Mouse (Mus musculus) embryonic facial prominence, embryonic 13.5 days (tissue): ENCODE measurements around the gene Cap2. TPM values are rescaled to one million over a fixed set of nuclear protein-coding genes. Genes with fewer than 3 reads are reported as not detected.

Experiments used
- ATAC-seq: fragments of 200-750 bp; cut with Nextera tagmentation; 2 replicates; pipeline ENCODE4 v1.8.0; 2017; ENCODE audit warnings: low read depth; ENCODE audit not compliant: insufficient number of reproducible peaks, insufficient read depth, low FRiP score, low TSS enrichment
- H3K27ac ChIP-seq: fragments of 300-500 bp; sonication (generic); 2 replicates; pipeline ENCODE4 v1.5.1; 2015; ENCODE audit warnings: moderate library complexity, mild to moderate bottlenecking, inconsistent platforms
- H3K27me3 ChIP-seq: fragments of 300-500 bp; sonication (generic); 2 replicates; pipeline ENCODE4 v1.6.1; 2015; ENCODE audit warnings: mild to moderate bottlenecking, inconsistent platforms
- H3K36me3 ChIP-seq: fragments of 300-500 bp; sonication (generic); 2 replicates; pipeline ENCODE4 v1.6.1; 2015; ENCODE audit warnings: mild to moderate bottlenecking, inconsistent platforms
- H3K4me1 ChIP-seq: fragments of 300-500 bp; sonication (generic); 2 replicates; pipeline ENCODE4 v1.6.1; 2015; ENCODE audit warnings: inconsistent platforms
- H3K4me2 ChIP-seq: fragments of 300-500 bp; sonication (generic); 2 replicates; pipeline ENCODE4 v1.6.1; 2015; ENCODE audit warnings: moderate library complexity, mild to moderate bottlenecking, inconsistent platforms
- H3K4me3 ChIP-seq: fragments of 300-500 bp; sonication (generic); 2 replicates; pipeline ENCODE4 v1.5.1; 2015; ENCODE audit warnings: mild to moderate bottlenecking, inconsistent platforms
- H3K9ac ChIP-seq: fragments of 300-500 bp; sonication (generic); 2 replicates; pipeline ENCODE4 v1.6.1; 2015; ENCODE audit warnings: mild to moderate bottlenecking, inconsistent platforms
- H3K9me3 ChIP-seq: fragments of 300-500 bp; sonication (generic); 2 replicates; pipeline ENCODE4 v1.6.1; 2016; ENCODE audit warnings: inconsistent platforms
- WGBS: fragments of 180-500 bp; shearing (Covaris S2); methylation state at CpG from one replicate; pipeline ENCODE4 v1.1.7; 2015; ENCODE audit warnings: mixed read lengths; 5-methylcytosine and 5-hydroxymethylcytosine counted together
- polyA plus RNA-seq: library from polyadenylated mRNA; unstranded; fragments of >200 nt; fragmentation: Nextera tagmentation; extraction: Ambion mirVana; gene quantifications from 2 replicates; pipeline ENCODE4 v1.2.1, GENCODE M21; 2015

Gene Cap2
- polyA plus RNA-seq, 1 experiment from 2014 or later, result 5.5 TPM

DNA sequence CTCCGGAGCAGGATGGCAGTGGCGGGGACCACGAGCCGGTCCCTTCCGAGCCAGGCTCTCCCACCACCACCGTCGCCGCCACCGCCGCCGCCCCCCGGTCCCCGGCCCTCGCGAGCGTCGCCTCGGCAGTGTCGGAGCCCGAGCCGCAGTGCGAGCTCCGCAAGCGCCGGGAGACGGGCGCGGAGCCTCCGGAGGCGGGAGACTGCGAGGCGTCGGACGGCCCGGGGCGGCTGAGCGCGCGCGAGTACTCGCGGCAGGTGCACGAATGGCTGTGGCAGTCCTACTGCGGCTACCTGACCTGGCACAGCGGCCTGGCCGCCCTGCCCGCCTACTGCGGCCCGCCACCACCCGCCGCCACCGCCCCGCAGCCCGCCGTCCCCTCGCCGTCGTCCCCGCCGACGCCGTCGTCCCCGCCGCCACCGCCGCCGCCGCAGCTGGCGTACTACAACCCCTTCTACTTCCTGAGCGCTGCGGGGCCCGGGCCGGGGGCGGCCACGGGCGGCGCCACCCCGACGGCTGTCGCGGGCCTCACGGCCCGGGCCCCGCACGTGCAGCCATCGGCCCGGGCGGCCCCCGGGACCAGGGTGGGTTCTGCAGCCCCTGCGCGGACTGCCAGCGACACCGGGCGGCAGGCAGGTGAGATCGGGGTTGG, 168.1 kb downstream of the Cap2 start:
- H3K4me2 ChIP-seq, result peak overlapping the region; percentile 85
- peak overlapping the region; percentile 90 for H3K9ac ChIP-seq
- WGBS, result under 1% methylated on average over 77 of the region's 96 CpGs
- no peaks in the 10 kb centered on the region; the same call in 1 of the 2 replicates for H3K27me3 ChIP-seq
- peaks cover 28% of the 10 kb centered on the region for H3K36me3 ChIP-seq
- peak; percentile 63 for ATAC-seq
- H3K9me3 ChIP-seq, result no peaks in the 10 kb centered on the region
- peak overlapping the region; percentile 93 for H3K4me3 ChIP-seq
- peaks cover 8% of the 10 kb centered on the region for H3K4me1 ChIP-seq
- H3K27ac ChIP-seq, result peak overlapping the region; percentile 62; the same call in 1 of the 2 replicates

DNA sequence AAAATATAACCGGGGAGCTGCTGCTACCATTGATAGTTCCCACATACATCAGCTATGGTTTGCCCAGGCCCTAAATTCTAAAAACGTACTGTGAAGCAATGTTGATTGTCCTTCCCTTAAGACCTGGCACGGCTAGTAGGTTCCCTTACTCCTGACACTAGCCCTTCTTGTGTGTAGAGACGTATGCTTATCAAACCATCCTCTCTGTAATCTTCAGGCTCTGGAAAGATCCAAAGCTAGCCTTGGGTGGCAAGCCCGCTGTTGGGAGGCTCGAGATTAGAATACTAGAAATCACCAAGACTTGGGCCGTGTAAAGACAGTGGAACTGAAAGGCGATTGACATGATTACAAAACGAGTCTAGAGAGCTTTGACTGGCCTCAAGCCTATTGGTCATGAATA, 168.9 kb downstream of the Cap2 start:
- Histone ChIP-seq H3K4me2 (peak overlapping the region; percentile 85), H3K4me3 (peak overlapping the region; percentile 93), H3K9ac (peak overlapping the region; percentile 90), H3K27ac (no peak overlapping the region), H3K9me3 (no peaks in the 10 kb centered on the region), H3K27me3 (no peaks in the 10 kb centered on the region), H3K4me1 (peaks cover 8% of the 10 kb centered on the region), H3K36me3 (peaks cover 35% of the 10 kb centered on the region)
- ATAC-seq, result no peak
- 72% methylated on average over 9 of the region's 9 CpGs for WGBS

DNA sequence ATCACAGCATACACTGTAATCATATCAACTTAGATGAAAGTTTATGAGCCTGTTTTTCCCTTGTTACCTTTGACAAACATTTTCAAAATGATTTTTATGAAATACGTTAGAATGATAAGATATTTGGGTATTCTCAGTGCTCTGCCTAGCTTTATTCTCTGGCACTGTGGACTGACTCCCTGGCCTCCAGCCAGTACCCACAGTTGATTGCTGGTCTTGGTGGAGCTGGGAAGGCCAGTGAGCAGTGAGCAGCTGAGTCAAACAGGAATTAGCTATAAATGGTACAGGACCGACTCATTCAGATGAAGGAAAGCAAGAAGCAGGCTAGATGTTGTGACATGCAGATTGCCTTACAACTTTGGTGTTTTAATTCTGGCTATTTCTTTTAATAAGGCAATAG, 173.0 kb downstream of the Cap2 start:
- H3K27me3 ChIP-seq, result no peaks in the 10 kb centered on the region
- 85% methylated on average over 2 of the region's 2 CpGs for WGBS
- H3K4me3 ChIP-seq, result no peak overlapping the region
- no peak overlapping the region for H3K9ac ChIP-seq
- peaks cover 55% of the 10 kb centered on the region for H3K36me3 ChIP-seq
- H3K9me3 ChIP-seq, result no peaks in the 10 kb centered on the region
- no peak overlapping the region for H3K4me2 ChIP-seq
- no peak for ATAC-seq
- no peak overlapping the region for H3K27ac ChIP-seq
- peaks cover 8% of the 10 kb centered on the region for H3K4me1 ChIP-seq

DNA sequence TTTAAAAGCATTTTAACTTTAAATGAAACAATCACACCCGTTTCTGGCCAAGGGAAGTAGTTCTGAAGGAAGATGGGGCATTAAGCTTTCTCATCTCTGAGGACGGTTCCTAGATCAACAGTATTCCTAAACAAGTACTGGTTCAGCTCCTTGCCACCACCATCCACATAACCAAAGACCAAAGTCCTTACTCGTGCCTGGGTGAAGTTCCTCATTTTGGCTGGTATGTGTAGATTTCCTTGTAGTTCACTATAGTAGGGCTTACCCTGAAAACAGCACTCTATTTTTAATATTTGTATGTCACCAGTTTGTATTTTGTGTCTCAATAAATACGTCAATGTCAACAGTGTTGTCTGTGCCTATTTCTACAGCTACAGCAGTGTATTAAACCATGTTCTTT, 176.1 kb downstream of the Cap2 start:
- 89% methylated on average over 4 of the region's 4 CpGs for WGBS

DNA sequence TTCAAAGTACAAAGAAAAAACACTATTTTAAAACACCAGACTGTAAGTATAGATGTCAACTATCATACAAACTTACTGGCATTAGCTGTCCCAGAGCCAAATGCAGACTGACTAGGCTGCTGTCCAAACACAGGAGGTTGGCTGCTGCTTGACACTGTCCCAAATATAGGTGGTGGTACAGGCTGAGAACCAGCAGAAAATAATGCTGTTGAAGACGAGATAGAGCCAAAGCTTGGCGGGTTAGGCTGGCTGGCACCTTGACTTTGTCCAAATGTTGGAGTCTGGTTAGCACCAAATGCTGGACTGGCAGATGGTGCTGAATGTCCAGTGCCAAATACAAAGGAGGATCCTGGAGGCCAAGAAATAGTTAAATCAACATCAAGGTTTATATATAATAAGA, 181.3 kb downstream of the Cap2 start:
- H3K36me3 ChIP-seq, result peaks cover 64% of the 10 kb centered on the region
- no peaks in the 10 kb centered on the region for H3K4me1 ChIP-seq
- no peak overlapping the region for H3K4me2 ChIP-seq
- no peaks in the 10 kb centered on the region for H3K27me3 ChIP-seq
- no peaks in the 10 kb centered on the region for H3K9me3 ChIP-seq
- no peak overlapping the region for H3K4me3 ChIP-seq
- WGBS, result 79% methylated on average over 2 of the region's 2 CpGs
- ATAC-seq, result no peak
- no peak overlapping the region for H3K9ac ChIP-seq
- H3K27ac ChIP-seq, result no peak overlapping the region

More for the DNA sequence above, 176.1 kb downstream of the Cap2 start:
- Histone ChIP-seq H3K4me1 (no peaks in the 10 kb centered on the region), H3K4me2 (no peak overlapping the region), H3K27me3 (no peaks in the 10 kb centered on the region), H3K27ac (no peak overlapping the region), H3K9ac (no peak overlapping the region), H3K36me3 (peaks cover 62% of the 10 kb centered on the region), H3K4me3 (no peak overlapping the region), H3K9me3 (no peaks in the 10 kb centered on the region)
- ATAC-seq, result no peak

DNA sequence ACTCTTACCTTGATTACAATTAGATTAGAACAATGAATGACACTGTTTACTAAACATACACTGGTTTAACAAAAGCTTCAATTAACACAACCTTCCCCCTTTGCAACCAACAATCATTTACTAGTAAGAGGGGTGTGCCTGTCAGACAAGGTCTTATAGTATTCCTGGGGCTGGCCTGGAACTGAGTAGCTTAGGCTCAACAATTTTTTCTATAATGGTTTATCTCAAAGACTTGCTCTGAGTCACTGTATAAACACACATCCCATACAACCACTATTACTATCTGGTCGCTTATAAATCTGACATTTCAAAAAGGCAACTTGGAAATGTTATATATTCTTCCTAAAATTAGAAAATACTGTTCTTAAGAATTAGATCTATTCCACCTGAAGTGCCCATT, 181.7 kb downstream of the Cap2 start:
- no peak for ATAC-seq
- Histone ChIP-seq H3K4me2 (no peak overlapping the region), H3K9me3 (no peaks in the 10 kb centered on the region), H3K27ac (no peak overlapping the region), H3K4me1 (no peaks in the 10 kb centered on the region), H3K9ac (no peak overlapping the region), H3K27me3 (no peaks in the 10 kb centered on the region), H3K36me3 (peaks cover 61% of the 10 kb centered on the region), H3K4me3 (no peak overlapping the region)
- 95% methylated on average over 1 of the region's 1 CpGs for WGBS

DNA sequence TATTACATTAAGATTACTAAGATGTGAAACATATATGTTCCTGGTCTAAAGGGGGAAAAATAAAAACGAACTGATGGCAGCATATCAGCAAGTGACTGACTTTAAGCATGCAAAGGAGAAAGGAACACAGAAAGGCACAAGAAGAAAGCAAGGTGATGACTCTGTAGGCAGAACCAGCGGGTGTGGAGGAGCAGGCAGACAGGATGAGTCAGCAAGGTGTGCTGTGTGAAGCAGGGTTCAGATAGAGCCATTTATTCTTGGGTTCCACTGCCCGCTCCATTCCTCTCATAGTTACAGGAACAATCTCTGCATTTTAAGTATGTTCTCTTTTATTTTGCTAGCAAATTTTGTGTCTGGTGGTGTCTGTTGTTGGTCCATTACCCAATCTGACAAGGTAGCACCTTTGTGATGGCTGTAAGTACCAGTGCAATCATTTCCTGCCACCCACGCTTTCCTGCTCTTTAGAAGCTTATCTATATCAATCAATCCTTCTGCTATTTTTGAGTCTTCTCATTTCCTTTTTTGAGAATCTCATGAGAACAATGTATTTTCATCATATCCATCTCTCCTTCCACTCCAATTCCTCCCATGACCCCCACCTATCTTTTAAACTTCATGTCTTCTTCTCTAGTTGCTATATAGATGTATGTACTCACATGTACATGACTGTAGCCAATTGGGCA, 189.1 kb downstream of the Cap2 start:
- WGBS, result 87% methylated on average over 4 of the region's 4 CpGs
- Histone ChIP-seq H3K4me1 (no peaks in the 10 kb centered on the region), H3K9me3 (no peaks in the 10 kb centered on the region), H3K27ac (no peak overlapping the region), H3K36me3 (peaks cover 52% of the 10 kb centered on the region), H3K4me3 (no peak overlapping the region), H3K27me3 (no peaks in the 10 kb centered on the region), H3K9ac (no peak overlapping the region), H3K4me2 (no peak overlapping the region)
- ATAC-seq, result no peak

DNA sequence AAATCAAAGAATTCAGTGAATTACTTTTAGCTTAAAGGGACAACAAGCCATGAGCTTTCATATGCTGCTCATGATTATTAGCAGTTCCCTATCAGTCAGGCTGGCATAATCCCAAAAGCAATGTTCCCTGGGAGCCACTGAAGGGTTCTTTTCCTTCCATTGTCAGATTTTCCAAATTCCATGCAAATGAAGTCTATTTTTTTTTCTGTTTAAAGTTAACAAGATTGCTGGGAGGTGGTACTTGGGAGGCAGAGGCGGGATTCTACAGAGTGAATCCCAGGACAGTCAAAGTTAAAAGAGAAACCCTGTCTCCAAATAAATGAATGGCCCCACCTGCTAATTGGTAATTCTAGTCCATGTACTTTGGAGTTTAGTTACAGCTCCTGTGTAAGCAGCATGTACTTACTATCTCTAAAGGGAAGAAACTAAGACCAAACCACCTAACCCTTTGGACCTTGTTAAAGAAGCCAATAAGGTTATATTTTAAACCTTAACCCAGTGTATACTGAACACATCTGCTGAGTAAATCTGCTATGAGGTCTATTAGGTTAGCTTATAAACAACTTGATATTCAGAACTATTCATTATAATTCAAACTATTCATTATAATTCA, 193.8 kb downstream of the Cap2 start:
- 93% methylated on average over 1 of the region's 1 CpGs for WGBS

DNA sequence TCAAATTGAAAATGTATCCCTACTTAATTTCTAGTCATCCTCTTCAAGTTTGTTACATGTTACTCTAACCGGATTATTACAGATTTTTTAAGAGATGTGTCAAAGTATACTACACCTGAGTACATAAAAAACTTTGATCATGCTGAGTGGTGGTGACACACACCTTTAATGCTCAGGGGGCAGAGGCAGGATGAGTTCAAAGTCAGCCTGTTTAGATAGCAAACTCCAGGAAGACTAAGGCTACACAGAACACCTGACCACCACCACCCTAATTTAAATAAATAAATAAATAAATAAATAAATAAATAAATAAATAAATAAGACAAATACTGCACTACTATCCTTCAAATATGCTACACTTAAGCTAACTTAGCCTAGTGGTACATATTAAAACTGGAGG, 194.3 kb downstream of the Cap2 start:
- H3K4me3 ChIP-seq, result no peak overlapping the region
- no peaks in the 10 kb centered on the region for H3K9me3 ChIP-seq
- H3K27ac ChIP-seq, result no peak overlapping the region
- H3K9ac ChIP-seq, result no peak overlapping the region
- no peak overlapping the region for H3K4me2 ChIP-seq
- peaks cover 35% of the 10 kb centered on the region for H3K36me3 ChIP-seq
- ATAC-seq, result no peak
- no peaks in the 10 kb centered on the region for H3K27me3 ChIP-seq
- 87% methylated on average over 1 of the region's 1 CpGs for WGBS
- no peaks in the 10 kb centered on the region for H3K4me1 ChIP-seq

More for the DNA sequence above, 193.8 kb downstream of the Cap2 start:
- no peak overlapping the region for H3K9ac ChIP-seq
- no peaks in the 10 kb centered on the region for H3K4me1 ChIP-seq
- H3K27ac ChIP-seq, result no peak overlapping the region
- H3K4me2 ChIP-seq, result no peak overlapping the region
- H3K27me3 ChIP-seq, result no peaks in the 10 kb centered on the region
- no peak for ATAC-seq
- H3K4me3 ChIP-seq, result no peak overlapping the region
- peaks cover 40% of the 10 kb centered on the region for H3K36me3 ChIP-seq
- H3K9me3 ChIP-seq, result no peaks in the 10 kb centered on the region

DNA sequence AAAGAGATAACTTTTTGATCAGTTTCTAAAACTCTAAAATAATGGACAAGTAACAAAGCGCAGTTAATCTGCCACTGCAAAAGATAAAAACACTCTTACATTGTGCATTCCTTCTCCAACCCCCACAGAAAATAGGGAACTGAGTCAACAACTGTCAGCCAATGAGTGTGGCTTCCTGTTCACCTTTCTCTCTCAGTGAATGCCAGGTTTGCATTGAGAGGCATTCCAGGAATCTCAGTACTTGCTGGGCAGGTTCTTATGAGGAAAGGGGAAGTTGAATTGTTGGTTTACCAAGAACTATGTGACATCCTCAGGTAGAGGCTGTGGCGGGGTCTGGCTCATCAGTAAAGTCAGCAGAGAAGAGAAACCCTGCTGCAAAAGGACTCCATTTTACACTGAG, 195.1 kb downstream of the Cap2 start:
- H3K9ac ChIP-seq, result no peak overlapping the region
- H3K36me3 ChIP-seq, result peaks cover 40% of the 10 kb centered on the region
- H3K27me3 ChIP-seq, result no peaks in the 10 kb centered on the region
- H3K4me2 ChIP-seq, result no peak overlapping the region
- H3K27ac ChIP-seq, result no peak overlapping the region
- no peaks in the 10 kb centered on the region for H3K4me1 ChIP-seq
- H3K4me3 ChIP-seq, result no peak overlapping the region
- H3K9me3 ChIP-seq, result no peaks in the 10 kb centered on the region
- no peak for ATAC-seq
- 77% methylated on average over 2 of the region's 2 CpGs for WGBS

DNA sequence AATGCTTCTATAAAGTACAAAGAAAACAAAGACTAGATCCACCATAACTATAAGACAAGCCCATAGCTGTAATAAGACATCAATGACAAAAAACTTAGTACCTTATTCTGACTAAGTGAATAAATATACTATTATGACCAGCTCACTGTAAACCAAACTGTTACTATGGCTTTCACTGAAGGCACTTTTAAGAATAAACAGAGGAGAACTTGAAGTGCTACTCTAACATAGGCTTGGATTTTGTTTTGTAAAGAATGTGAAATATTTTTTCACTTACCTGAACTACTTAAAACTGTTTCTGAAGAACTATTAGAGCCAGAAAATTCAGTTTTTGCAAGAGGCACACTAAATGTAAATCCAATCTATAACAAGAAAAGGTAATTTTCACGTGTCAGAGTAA, 197.7 kb downstream of the Cap2 start:
- 90% methylated on average over 1 of the region's 1 CpGs for WGBS
- no peaks in the 10 kb centered on the region for H3K4me1 ChIP-seq
- H3K36me3 ChIP-seq, result peaks cover 41% of the 10 kb centered on the region
- no peak overlapping the region for H3K4me3 ChIP-seq
- no peaks in the 10 kb centered on the region for H3K9me3 ChIP-seq
- no peak for ATAC-seq
- no peak overlapping the region for H3K4me2 ChIP-seq
- no peak overlapping the region for H3K27ac ChIP-seq
- H3K27me3 ChIP-seq, result no peaks in the 10 kb centered on the region
- no peak overlapping the region for H3K9ac ChIP-seq
